Mouse (Mus musculus): ENCODE results near the gene Palm. TPM values are rescaled to one million over a fixed set of nuclear protein-coding genes. Genes with fewer than 3 reads are reported as not detected.

Gene Palm
- polyA plus RNA-seq, 1 experiment from 2014 or later = 247 TPM

- peak overlapping the region; percentile 85 for H3K9ac ChIP-seq (replicated peaks; ENCODE audit: low read depth, low read length)
- H3K27me3 ChIP-seq (ENCODE audit: control insufficient read depth, insufficient read depth, low read length) = no peaks in the 10 kb centered on the region
- peaks cover 17% of the 10 kb centered on the region for H3K4me1 ChIP-seq (ENCODE audit: control insufficient read depth, insufficient read depth, low read length)
- H3K4me3 ChIP-seq (ENCODE audit: low read depth, low read length) = peak overlapping the region; percentile 89
- H3K36me3 ChIP-seq (ENCODE audit: control insufficient read depth, insufficient read depth, low read length) = no peaks in the 10 kb centered on the region
- peak; percentile 85 for ATAC-seq (ENCODE audit: low read depth)
- WGBS = 11% methylated on average over 39 of the region's 40 CpGs
- H3K27ac ChIP-seq (ENCODE audit: low read depth, low read length) = peak overlapping the region; percentile 88
- H3K4me2 ChIP-seq (ENCODE audit: low read depth, low read length) = peak overlapping the region; percentile 55
- no peaks in the 10 kb centered on the region for H3K9me3 ChIP-seq (ENCODE audit: control insufficient read depth, low read length)
Observed at GRCm38 (mm10) chr10:79767372-79768244, 25.8 kb upstream of the Palm start.

GRCm38 (mm10) chr10:79768400-79768799 lies 25.0 kb upstream of the Palm start:
- Histone ChIP-seq H3K36me3 (ENCODE audit: control insufficient read depth, insufficient read depth, low read length) (no peaks in the 10 kb centered on the region), H3K9ac (replicated peaks; ENCODE audit: low read depth, low read length) (no peak overlapping the region), H3K9me3 (ENCODE audit: control insufficient read depth, low read length) (no peaks in the 10 kb centered on the region), H3K27ac (ENCODE audit: low read depth, low read length) (no peak overlapping the region), H3K27me3 (ENCODE audit: control insufficient read depth, insufficient read depth, low read length) (no peaks in the 10 kb centered on the region), H3K4me2 (ENCODE audit: low read depth, low read length) (peak overlapping the region; percentile 55; the same call in 1 of the 2 replicates), H3K4me1 (ENCODE audit: control insufficient read depth, insufficient read depth, low read length) (peaks cover 17% of the 10 kb centered on the region), H3K4me3 (ENCODE audit: low read depth, low read length) (no peak overlapping the region)
- 1% methylated on average over 5 of the region's 5 CpGs for WGBS
- ATAC-seq (ENCODE audit: low read depth) = no peak

GRCm38 (mm10) chr10:79769329-79769728 lies 24.0 kb upstream of the Palm start:
- ATAC-seq (ENCODE audit: low read depth) = no peak
- no peaks in the 10 kb centered on the region for H3K9me3 ChIP-seq (ENCODE audit: control insufficient read depth, low read length)
- WGBS = 34% methylated on average over 4 of the region's 4 CpGs

GRCm38 (mm10) chr10:79772320-79772719 lies 21.1 kb upstream of the Palm start:
- ATAC-seq (ENCODE audit: low read depth) = no peak
- 89% methylated on average over 3 of the region's 3 CpGs for WGBS
- Histone ChIP-seq H3K36me3 (ENCODE audit: control insufficient read depth, insufficient read depth, low read length) (no peaks in the 10 kb centered on the region), H3K4me1 (ENCODE audit: control insufficient read depth, insufficient read depth, low read length) (peaks cover 11% of the 10 kb centered on the region; the same call in 1 of the 2 replicates), H3K4me2 (ENCODE audit: low read depth, low read length) (no peak overlapping the region), H3K27ac (ENCODE audit: low read depth, low read length) (no peak overlapping the region), H3K27me3 (ENCODE audit: control insufficient read depth, insufficient read depth, low read length) (peaks cover 5% of the 10 kb centered on the region; the same call in 1 of the 2 replicates), H3K4me3 (ENCODE audit: low read depth, low read length) (no peak overlapping the region), H3K9ac (replicated peaks; ENCODE audit: low read depth, low read length) (no peak overlapping the region), H3K9me3 (ENCODE audit: control insufficient read depth, low read length) (no peaks in the 10 kb centered on the region)

More at GRCm38 (mm10) chr10:79769329-79769728, 24.0 kb upstream of the Palm start:
- H3K27me3 ChIP-seq (ENCODE audit: control insufficient read depth, insufficient read depth, low read length) = no peaks in the 10 kb centered on the region
- no peak overlapping the region for H3K9ac ChIP-seq (replicated peaks; ENCODE audit: low read depth, low read length)
- no peaks in the 10 kb centered on the region for H3K36me3 ChIP-seq (ENCODE audit: control insufficient read depth, insufficient read depth, low read length)
- H3K27ac ChIP-seq (ENCODE audit: low read depth, low read length) = no peak overlapping the region
- H3K4me2 ChIP-seq (ENCODE audit: low read depth, low read length) = no peak overlapping the region
- peaks cover 17% of the 10 kb centered on the region for H3K4me1 ChIP-seq (ENCODE audit: control insufficient read depth, insufficient read depth, low read length)
- no peak overlapping the region for H3K4me3 ChIP-seq (ENCODE audit: low read depth, low read length)

GRCm38 (mm10) chr10:79773208-79773607 lies 20.2 kb upstream of the Palm start:
- no peaks in the 10 kb centered on the region for H3K36me3 ChIP-seq (ENCODE audit: control insufficient read depth, insufficient read depth, low read length)
- H3K9ac ChIP-seq (replicated peaks; ENCODE audit: low read depth, low read length) = no peak overlapping the region
- ATAC-seq (ENCODE audit: low read depth) = no peak
- H3K4me1 ChIP-seq (ENCODE audit: control insufficient read depth, insufficient read depth, low read length) = peaks cover 5% of the 10 kb centered on the region; the same call in 1 of the 2 replicates
- peaks cover 5% of the 10 kb centered on the region; the same call in 1 of the 2 replicates for H3K27me3 ChIP-seq (ENCODE audit: control insufficient read depth, insufficient read depth, low read length)
- no peak overlapping the region for H3K4me3 ChIP-seq (ENCODE audit: low read depth, low read length)
- H3K9me3 ChIP-seq (ENCODE audit: control insufficient read depth, low read length) = no peaks in the 10 kb centered on the region
- no peak overlapping the region for H3K4me2 ChIP-seq (ENCODE audit: low read depth, low read length)
- no peak overlapping the region for H3K27ac ChIP-seq (ENCODE audit: low read depth, low read length)
- 100% methylated on average over 2 of the region's 2 CpGs for WGBS

GRCm38 (mm10) chr10:79774486-79775279 lies 18.7 kb upstream of the Palm start:
- no peak overlapping the region for H3K4me2 ChIP-seq (ENCODE audit: low read depth, low read length)
- H3K9me3 ChIP-seq (ENCODE audit: control insufficient read depth, low read length) = no peaks in the 10 kb centered on the region
- ATAC-seq (ENCODE audit: low read depth) = no peak
- WGBS = 64% methylated on average over 5 of the region's 5 CpGs
- peaks cover 5% of the 10 kb centered on the region for H3K27me3 ChIP-seq (ENCODE audit: control insufficient read depth, insufficient read depth, low read length)
- no peak overlapping the region for H3K4me3 ChIP-seq (ENCODE audit: low read depth, low read length)
- no peak overlapping the region for H3K27ac ChIP-seq (ENCODE audit: low read depth, low read length)
- no peak overlapping the region for H3K9ac ChIP-seq (replicated peaks; ENCODE audit: low read depth, low read length)
- no peaks in the 10 kb centered on the region for H3K36me3 ChIP-seq (ENCODE audit: control insufficient read depth, insufficient read depth, low read length)
- peaks cover 3% of the 10 kb centered on the region; the same call in 1 of the 2 replicates for H3K4me1 ChIP-seq (ENCODE audit: control insufficient read depth, insufficient read depth, low read length)

GRCm38 (mm10) chr10:79777103-79777531 lies 16.3 kb upstream of the Palm start, which contains the start of gene Fstl3:
Gene Fstl3, plus strand, starts transcription at chr10:79777272.
- Histone ChIP-seq H3K27ac (ENCODE audit: low read depth, low read length) (no peak within 1 kb of the TSS), H3K36me3 (ENCODE audit: control insufficient read depth, insufficient read depth, low read length) (no peaks in the 10 kb centered on the region), H3K9ac (replicated peaks; ENCODE audit: low read depth, low read length) (0 out of 2 replicates have a peak within 1 kb of the TSS, but pooled peaks have one; percentile 28), H3K9me3 (ENCODE audit: control insufficient read depth, low read length) (no peaks in the 10 kb centered on the region), H3K4me2 (ENCODE audit: low read depth, low read length) (peak within 1 kb of the TSS; percentile 38), H3K4me1 (ENCODE audit: control insufficient read depth, insufficient read depth, low read length) (peaks cover 3% of the 10 kb centered on the region; the same call in 1 of the 2 replicates), H3K4me3 (ENCODE audit: low read depth, low read length) (peak within 1 kb of the TSS; percentile 15), H3K27me3 (ENCODE audit: control insufficient read depth, insufficient read depth, low read length) (peaks cover 8% of the 10 kb centered on the region)
- WGBS = under 1% methylated on average over 39 of the region's 39 CpGs
- no peak for ATAC-seq (ENCODE audit: low read depth)

GRCm38 (mm10) chr10:79778006-79778405 lies 15.4 kb upstream of the Palm start:
- 0 out of 2 replicates have a peak, but pooled peaks have one; percentile 7 for ATAC-seq (ENCODE audit: low read depth)
- no peaks in the 10 kb centered on the region for H3K9me3 ChIP-seq (ENCODE audit: control insufficient read depth, low read length)
- no peak overlapping the region for H3K4me3 ChIP-seq (ENCODE audit: low read depth, low read length)
- no peaks in the 10 kb centered on the region for H3K36me3 ChIP-seq (ENCODE audit: control insufficient read depth, insufficient read depth, low read length)
- H3K4me2 ChIP-seq (ENCODE audit: low read depth, low read length) = no peak overlapping the region
- H3K4me1 ChIP-seq (ENCODE audit: control insufficient read depth, insufficient read depth, low read length) = peaks cover 3% of the 10 kb centered on the region; the same call in 1 of the 2 replicates
- H3K27me3 ChIP-seq (ENCODE audit: control insufficient read depth, insufficient read depth, low read length) = peaks cover 8% of the 10 kb centered on the region
- 6% methylated on average over 15 of the region's 15 CpGs for WGBS
- H3K27ac ChIP-seq (ENCODE audit: low read depth, low read length) = no peak overlapping the region
- H3K9ac ChIP-seq (replicated peaks; ENCODE audit: low read depth, low read length) = no peak overlapping the region
